Mouse (Mus musculus) kidney, embryonic 15.5 days (tissue): ENCODE measurements around the gene Gm13124. TPM values are rescaled to one million over a fixed set of nuclear protein-coding genes. Genes with fewer than 3 reads are reported as not detected.

Source experiments
- polyA plus RNA-seq: library from polyadenylated mRNA; unstranded; fragments of >200 nt; fragmentation: Nextera tagmentation; extraction: Ambion mirVana; gene quantifications from 2 replicates; pipeline ENCODE4 v1.2.1, GENCODE M21; 2015

Gm13124 gene
- polyA plus RNA-seq, 1 experiment from 2014 or later, result not detected

Other genes with a start within 250 kb of the Gm13124 start
- gene Gm13128, start 234.9 kb downstream of the Gm13124 start, polyA plus RNA-seq, result not detected in 2 replicates
- not detected in 2 replicates for gene Gm13119, start 207.2 kb downstream of the Gm13124 start, polyA plus RNA-seq
- not detected in 2 replicates for gene Pramef20, start 187.2 kb downstream of the Gm13124 start, polyA plus RNA-seq
- gene Pramef12, start 156.7 kb downstream of the Gm13124 start, polyA plus RNA-seq, result 0.17 and 0.21 TPM in 2 replicates
- not detected in 2 replicates for gene 1700012P22Rik, start 126.4 kb downstream of the Gm13124 start, polyA plus RNA-seq
- gene Gm9944, start 111.8 kb downstream of the Gm13124 start, polyA plus RNA-seq, result not detected in 2 replicates
- gene Aadacl3, start 101.4 kb downstream of the Gm13124 start, polyA plus RNA-seq, result not detected in 2 replicates
- gene 9430007A20Rik, start 45.3 kb downstream of the Gm13124 start, polyA plus RNA-seq, result not detected in 2 replicates
- not detected in 2 replicates for gene Aadacl4, start 48.6 kb upstream of the Gm13124 start, polyA plus RNA-seq
- not detected in 2 replicates for gene Gm436, start 121.2 kb upstream of the Gm13124 start, polyA plus RNA-seq
- gene Gm13178, start 156.3 kb upstream of the Gm13124 start, polyA plus RNA-seq, result not detected in 2 replicates
- gene Gm438, start 221.4 kb upstream of the Gm13124 start, polyA plus RNA-seq, result not detected in 2 replicates